Mouse (Mus musculus): Measurements from ENCODE around the gene Ttll6. TPM values are rescaled to one million over a fixed set of nuclear protein-coding genes. Genes with fewer than 3 reads are reported as not detected.

Gene Ttll6
- polyA plus RNA-seq, 1 experiment from 2014 or later = 0.04 TPM

DNA sequence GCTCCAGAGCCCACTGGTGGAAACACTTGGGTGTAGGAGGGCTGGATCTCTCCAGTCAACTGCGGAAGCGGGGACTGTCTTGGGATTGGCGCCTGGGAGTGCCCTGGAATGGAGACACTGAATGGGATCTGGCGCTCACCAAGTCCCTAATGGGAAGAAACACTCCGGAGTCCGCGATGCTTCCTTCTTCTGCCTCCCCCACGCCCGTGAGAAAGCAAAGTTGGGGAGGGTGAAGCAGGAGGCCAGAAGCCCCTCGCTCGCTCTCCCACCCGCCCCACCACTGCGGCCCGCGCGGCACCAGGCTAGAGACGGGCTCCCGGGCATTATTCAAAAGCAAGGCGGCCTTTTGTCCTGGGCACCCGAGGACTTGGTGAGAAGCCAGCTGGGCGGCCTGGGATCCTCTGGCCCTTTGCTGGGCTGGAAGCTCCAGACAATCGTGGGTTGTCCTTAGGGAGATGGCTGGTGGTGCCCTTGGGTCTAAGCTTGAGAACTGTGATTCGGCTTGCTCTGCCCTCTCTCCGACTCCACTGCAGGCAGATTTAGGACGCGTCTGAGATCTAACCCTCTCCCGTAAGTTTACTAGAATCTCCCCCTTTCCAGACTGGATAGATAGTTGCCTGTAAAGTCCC is 44.1 kb downstream of the Ttll6 start:
- Histone ChIP-seq H3K9ac (ENCODE audit: low read length) (no peak overlapping the region), H3K27me3 (ENCODE audit: control insufficient read depth, insufficient read depth, low read length) (peaks cover 96% of the 10 kb centered on the region), H3K9me3 (ENCODE audit: control insufficient read depth, low read length) (peaks cover 2% of the 10 kb centered on the region), H3K4me1 (ENCODE audit: control insufficient read depth, insufficient read depth, low read length) (no peaks in the 10 kb centered on the region), H3K4me2 (ENCODE audit: low read depth, severe bottlenecking) (no peak overlapping the region), H3K4me3 (ENCODE audit: low read depth, low read length) (no peak overlapping the region), H3K27ac (replicated peaks; ENCODE audit: low read depth, low read length) (no peak overlapping the region), H3K36me3 (ENCODE audit: control insufficient read depth, insufficient read depth, low read length) (no peaks in the 10 kb centered on the region)
- no peak for ATAC-seq (ENCODE audit: insufficient number of reproducible peaks, low FRiP score, low TSS enrichment, low read depth)
- DNase-seq (ENCODE audit: low spot score) = peak; percentile 71
- WGBS = under 1% methylated on average over 27 of the region's 27 CpGs

DNA sequence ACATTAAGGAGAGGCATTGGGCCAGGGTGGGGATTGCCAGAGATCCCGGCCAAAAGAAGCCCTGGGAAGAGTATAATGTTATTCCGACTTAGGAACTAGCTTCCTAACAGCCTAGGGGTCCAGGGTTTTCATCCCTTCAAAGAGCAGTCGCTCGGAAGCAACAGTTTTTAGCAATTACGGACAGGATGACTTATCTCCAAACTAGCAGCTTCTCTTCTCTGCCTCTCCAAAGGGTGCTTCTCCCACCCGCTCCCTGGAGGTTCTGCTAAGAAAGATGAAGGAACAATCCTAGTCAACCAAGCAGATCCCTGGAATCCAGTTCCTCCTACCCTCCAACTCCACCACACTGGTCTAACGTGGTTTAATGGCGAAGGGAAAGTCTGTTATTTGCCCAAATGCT is 44.8 kb downstream of the Ttll6 start:
- WGBS = under 1% methylated on average over 8 of the region's 8 CpGs
- DNase-seq (ENCODE audit: low spot score) = peak; percentile 55

DNA sequence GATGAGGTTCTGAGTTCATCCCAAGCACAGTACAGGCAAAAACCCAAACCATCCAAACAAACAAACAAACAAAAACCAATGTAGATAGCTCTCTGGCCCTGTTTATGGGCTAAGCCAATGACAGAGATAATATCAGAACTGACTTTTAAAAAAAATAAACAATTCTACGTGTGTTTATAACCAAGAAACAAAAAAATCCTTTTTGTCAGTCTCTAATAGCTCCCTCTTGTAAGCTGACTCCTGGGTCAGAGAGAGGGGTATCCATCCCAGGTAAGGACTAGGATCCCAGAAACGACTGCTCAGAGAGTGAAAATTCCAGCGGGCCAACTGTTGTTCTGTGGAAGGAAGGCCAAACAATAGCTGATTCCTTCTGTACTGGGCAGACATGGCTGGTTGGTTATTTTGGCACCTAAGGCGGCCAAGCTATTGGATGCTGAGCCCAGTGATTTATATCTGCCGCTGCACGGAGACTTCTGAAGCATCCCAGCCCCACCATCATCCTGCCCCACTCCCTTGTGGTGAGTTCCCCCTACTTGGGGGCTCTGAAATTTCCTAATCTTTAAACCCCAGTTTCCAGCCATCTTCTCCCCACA is 45.4 kb downstream of the Ttll6 start:
- Histone ChIP-seq H3K4me3 (ENCODE audit: low read depth, low read length) (no peak overlapping the region), H3K4me1 (ENCODE audit: control insufficient read depth, insufficient read depth, low read length) (no peaks in the 10 kb centered on the region), H3K27ac (replicated peaks; ENCODE audit: low read depth, low read length) (no peak overlapping the region), H3K9ac (ENCODE audit: low read length) (no peak overlapping the region), H3K27me3 (ENCODE audit: control insufficient read depth, insufficient read depth, low read length) (peaks cover 96% of the 10 kb centered on the region), H3K4me2 (ENCODE audit: low read depth, severe bottlenecking) (no peak overlapping the region), H3K36me3 (ENCODE audit: control insufficient read depth, insufficient read depth, low read length) (no peaks in the 10 kb centered on the region), H3K9me3 (ENCODE audit: control insufficient read depth, low read length) (peaks cover 4% of the 10 kb centered on the region)
- ATAC-seq (ENCODE audit: insufficient number of reproducible peaks, low FRiP score, low TSS enrichment, low read depth) (no peak), DNase-seq (ENCODE audit: low spot score) (peak; percentile 40)
- WGBS = under 1% methylated on average over 6 of the region's 6 CpGs

More for the DNA sequence above, 44.8 kb downstream of the Ttll6 start:
- Histone ChIP-seq H3K27me3 (ENCODE audit: control insufficient read depth, insufficient read depth, low read length) (peaks cover 96% of the 10 kb centered on the region), H3K4me2 (ENCODE audit: low read depth, severe bottlenecking) (no peak overlapping the region), H3K4me1 (ENCODE audit: control insufficient read depth, insufficient read depth, low read length) (no peaks in the 10 kb centered on the region), H3K36me3 (ENCODE audit: control insufficient read depth, insufficient read depth, low read length) (no peaks in the 10 kb centered on the region), H3K9me3 (ENCODE audit: control insufficient read depth, low read length) (peaks cover 4% of the 10 kb centered on the region), H3K27ac (replicated peaks; ENCODE audit: low read depth, low read length) (no peak overlapping the region), H3K4me3 (ENCODE audit: low read depth, low read length) (no peak overlapping the region), H3K9ac (ENCODE audit: low read length) (no peak overlapping the region)
- ATAC-seq (ENCODE audit: insufficient number of reproducible peaks, low FRiP score, low TSS enrichment, low read depth) = no peak

DNA sequence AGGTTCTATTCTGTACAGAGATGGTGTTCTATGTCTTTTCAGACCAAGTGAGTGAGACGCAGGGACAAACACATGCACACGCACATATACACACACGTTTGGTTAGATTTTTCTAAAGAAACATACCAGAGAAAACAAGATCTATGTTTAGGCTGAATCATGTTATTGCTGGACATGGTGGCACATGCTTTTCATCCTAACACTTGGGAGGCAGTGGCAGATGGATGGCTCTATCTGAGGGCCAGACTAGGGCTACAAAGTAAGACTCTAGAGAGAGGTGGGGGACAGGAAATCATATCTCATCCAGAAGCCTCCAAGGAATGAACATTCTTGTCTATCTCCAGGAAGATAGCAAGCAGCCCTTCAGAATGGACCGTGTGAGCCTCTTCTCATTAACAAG is 47.5 kb downstream of the Ttll6 start:
- Histone ChIP-seq H3K36me3 (ENCODE audit: control insufficient read depth, insufficient read depth, low read length) (no peaks in the 10 kb centered on the region), H3K4me3 (ENCODE audit: low read depth, low read length) (no peak overlapping the region), H3K27me3 (ENCODE audit: control insufficient read depth, insufficient read depth, low read length) (peaks cover 94% of the 10 kb centered on the region), H3K27ac (replicated peaks; ENCODE audit: low read depth, low read length) (no peak overlapping the region), H3K4me2 (ENCODE audit: low read depth, severe bottlenecking) (no peak overlapping the region), H3K4me1 (ENCODE audit: control insufficient read depth, insufficient read depth, low read length) (no peaks in the 10 kb centered on the region), H3K9me3 (ENCODE audit: control insufficient read depth, low read length) (peaks cover 4% of the 10 kb centered on the region), H3K9ac (ENCODE audit: low read length) (no peak overlapping the region)
- no peak for ATAC-seq (ENCODE audit: insufficient number of reproducible peaks, low FRiP score, low TSS enrichment, low read depth)
- DNase-seq (ENCODE audit: low spot score) = no peak
- WGBS = 12% methylated on average over 4 of the region's 4 CpGs

DNA sequence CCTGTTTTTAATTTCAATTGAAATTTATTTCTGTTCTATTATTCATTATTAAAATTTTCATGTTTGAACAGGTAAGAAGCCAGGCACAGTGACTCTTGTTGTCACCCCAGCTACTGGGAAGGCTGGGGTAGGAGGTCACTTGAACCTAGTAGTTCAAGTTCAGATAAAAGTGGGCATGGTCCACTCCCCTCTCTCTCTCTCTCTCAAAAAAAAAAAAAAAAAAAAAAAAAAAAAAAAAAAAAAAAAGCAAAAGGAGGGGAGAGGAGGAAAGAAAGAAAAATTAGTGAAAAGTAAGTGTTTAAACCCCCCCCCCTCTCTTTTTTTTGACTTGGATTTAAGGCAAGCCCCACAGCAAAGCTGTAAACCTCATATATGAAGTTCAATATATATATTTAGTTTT is 50.6 kb downstream of the Ttll6 start:
- H3K9ac ChIP-seq (ENCODE audit: low read length) = no peak overlapping the region
- no peak overlapping the region for H3K27ac ChIP-seq (replicated peaks; ENCODE audit: low read depth, low read length)
- H3K4me1 ChIP-seq (ENCODE audit: control insufficient read depth, insufficient read depth, low read length) = no peaks in the 10 kb centered on the region
- H3K27me3 ChIP-seq (ENCODE audit: control insufficient read depth, insufficient read depth, low read length) = peaks cover 96% of the 10 kb centered on the region
- H3K4me2 ChIP-seq (ENCODE audit: low read depth, severe bottlenecking) = no peak overlapping the region
- H3K4me3 ChIP-seq (ENCODE audit: low read depth, low read length) = no peak overlapping the region
- ATAC-seq (ENCODE audit: insufficient number of reproducible peaks, low FRiP score, low TSS enrichment, low read depth) (no peak), DNase-seq (ENCODE audit: low spot score) (no peak)
- H3K36me3 ChIP-seq (ENCODE audit: control insufficient read depth, insufficient read depth, low read length) = no peaks in the 10 kb centered on the region
- H3K9me3 ChIP-seq (ENCODE audit: control insufficient read depth, low read length) = peaks cover 4% of the 10 kb centered on the region

DNA sequence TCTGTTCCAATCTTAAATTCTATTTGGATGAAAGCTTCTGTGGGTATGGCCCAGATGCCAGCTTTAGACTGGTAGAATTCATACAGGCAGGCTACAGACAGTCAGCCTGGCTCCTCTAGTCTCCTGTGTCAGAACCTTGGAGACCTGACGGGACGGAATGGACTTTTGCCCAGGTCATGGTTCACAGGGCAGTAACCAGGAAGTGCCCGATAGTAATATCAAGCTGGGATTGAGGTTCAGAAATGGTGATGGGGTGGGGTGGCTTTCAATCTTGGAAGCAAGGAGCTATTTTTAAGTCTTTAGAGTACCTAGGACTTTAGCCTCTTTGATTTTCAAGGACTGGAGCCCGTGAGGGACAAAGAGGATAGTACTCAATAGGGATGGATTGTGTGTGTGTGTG is 53.7 kb downstream of the Ttll6 start:
- Histone ChIP-seq H3K36me3 (ENCODE audit: control insufficient read depth, insufficient read depth, low read length) (no peaks in the 10 kb centered on the region), H3K9me3 (ENCODE audit: control insufficient read depth, low read length) (peaks cover 4% of the 10 kb centered on the region), H3K4me3 (ENCODE audit: low read depth, low read length) (no peak overlapping the region), H3K27ac (replicated peaks; ENCODE audit: low read depth, low read length) (no peak overlapping the region), H3K9ac (ENCODE audit: low read length) (no peak overlapping the region), H3K4me1 (ENCODE audit: control insufficient read depth, insufficient read depth, low read length) (no peaks in the 10 kb centered on the region; the same call in 1 of the 2 replicates), H3K27me3 (ENCODE audit: control insufficient read depth, insufficient read depth, low read length) (peaks cover 93% of the 10 kb centered on the region), H3K4me2 (ENCODE audit: low read depth, severe bottlenecking) (no peak overlapping the region)
- ATAC-seq (ENCODE audit: insufficient number of reproducible peaks, low FRiP score, low TSS enrichment, low read depth) = no peak
- no peak for DNase-seq (ENCODE audit: low spot score)
- 24% methylated on average over 4 of the region's 4 CpGs for WGBS

DNA sequence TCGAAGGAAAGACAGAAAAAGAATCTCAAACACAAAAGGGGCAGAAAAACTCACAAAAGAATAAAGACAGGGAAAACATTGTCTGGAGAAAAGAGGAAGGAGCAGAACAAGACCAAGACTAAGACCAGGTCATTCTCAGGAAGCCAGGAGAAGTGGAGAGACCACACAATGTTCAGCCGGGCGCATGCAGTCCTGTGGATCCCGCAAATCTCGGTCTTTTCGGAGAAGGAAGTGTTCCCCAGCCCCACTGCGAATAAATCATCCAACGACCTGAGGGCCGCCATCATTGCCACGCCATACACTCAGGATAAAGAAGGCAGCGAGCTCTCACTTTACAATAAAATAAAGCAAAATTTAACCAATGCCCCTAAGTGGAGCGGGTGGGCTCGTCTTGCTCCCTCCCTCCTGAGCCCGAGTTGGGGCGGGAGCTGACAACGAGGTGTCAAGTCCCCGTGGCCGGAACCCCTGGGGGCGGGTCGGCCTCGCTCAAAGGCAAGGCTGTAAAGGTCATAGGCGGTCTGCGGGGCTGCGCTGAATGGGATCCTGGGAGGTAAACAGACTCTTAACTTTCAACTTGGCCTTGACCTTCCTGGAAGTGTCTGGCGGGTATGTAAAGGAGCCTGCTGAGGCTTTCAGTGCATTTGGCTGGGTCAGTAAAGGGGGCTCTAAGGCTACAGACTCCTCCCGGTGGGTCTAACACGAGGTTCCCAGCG is 56.4 kb downstream of the Ttll6 start:
- Histone ChIP-seq H3K27me3 (ENCODE audit: control insufficient read depth, insufficient read depth, low read length) (peaks cover 96% of the 10 kb centered on the region), H3K9ac (ENCODE audit: low read length) (no peak overlapping the region), H3K27ac (replicated peaks; ENCODE audit: low read depth, low read length) (no peak overlapping the region), H3K4me3 (ENCODE audit: low read depth, low read length) (no peak overlapping the region), H3K4me2 (ENCODE audit: low read depth, severe bottlenecking) (no peak overlapping the region; the same call in 1 of the 2 replicates), H3K9me3 (ENCODE audit: control insufficient read depth, low read length) (no peaks in the 10 kb centered on the region), H3K36me3 (ENCODE audit: control insufficient read depth, insufficient read depth, low read length) (no peaks in the 10 kb centered on the region), H3K4me1 (ENCODE audit: control insufficient read depth, insufficient read depth, low read length) (peaks cover 9% of the 10 kb centered on the region)
- DNase-seq (ENCODE audit: low spot score) (peak; percentile 75), ATAC-seq (ENCODE audit: insufficient number of reproducible peaks, low FRiP score, low TSS enrichment, low read depth) (no peak)
- under 1% methylated on average over 28 of the region's 28 CpGs for WGBS

DNA sequence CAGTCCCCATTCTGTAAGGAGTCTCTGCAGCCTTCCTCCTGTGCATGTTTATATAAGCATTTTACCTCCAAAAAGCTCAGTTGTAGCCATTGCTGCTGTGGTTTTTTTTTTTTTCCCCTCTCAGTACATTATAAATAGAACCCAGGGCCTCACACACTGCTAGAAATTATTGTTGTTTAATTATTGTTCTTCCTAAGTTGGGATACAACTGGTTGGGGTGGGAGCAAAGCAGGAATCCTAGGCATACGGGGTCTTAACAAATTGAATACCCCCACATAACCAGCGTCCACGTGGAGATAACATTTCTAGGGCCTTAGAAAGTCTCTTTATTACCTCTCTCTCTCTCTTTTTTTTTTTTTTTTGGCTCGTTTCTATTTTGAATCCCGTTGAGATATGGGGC is 57.5 kb downstream of the Ttll6 start:
- Histone ChIP-seq H3K9me3 (ENCODE audit: control insufficient read depth, low read length) (no peaks in the 10 kb centered on the region), H3K4me2 (ENCODE audit: low read depth, severe bottlenecking) (no peak overlapping the region), H3K27ac (replicated peaks; ENCODE audit: low read depth, low read length) (no peak overlapping the region), H3K4me1 (ENCODE audit: control insufficient read depth, insufficient read depth, low read length) (peaks cover 9% of the 10 kb centered on the region), H3K36me3 (ENCODE audit: control insufficient read depth, insufficient read depth, low read length) (no peaks in the 10 kb centered on the region), H3K9ac (ENCODE audit: low read length) (no peak overlapping the region), H3K27me3 (ENCODE audit: control insufficient read depth, insufficient read depth, low read length) (peaks cover 96% of the 10 kb centered on the region), H3K4me3 (ENCODE audit: low read depth, low read length) (no peak overlapping the region)
- 2% methylated on average over 5 of the region's 5 CpGs for WGBS
- DNase-seq (ENCODE audit: low spot score) (no peak), ATAC-seq (ENCODE audit: insufficient number of reproducible peaks, low FRiP score, low TSS enrichment, low read depth) (no peak)

Data from limb, embryonic 11.5 days (tissue).